Mouse (Mus musculus): Measurements from ENCODE around the gene Erp27.

DNA sequence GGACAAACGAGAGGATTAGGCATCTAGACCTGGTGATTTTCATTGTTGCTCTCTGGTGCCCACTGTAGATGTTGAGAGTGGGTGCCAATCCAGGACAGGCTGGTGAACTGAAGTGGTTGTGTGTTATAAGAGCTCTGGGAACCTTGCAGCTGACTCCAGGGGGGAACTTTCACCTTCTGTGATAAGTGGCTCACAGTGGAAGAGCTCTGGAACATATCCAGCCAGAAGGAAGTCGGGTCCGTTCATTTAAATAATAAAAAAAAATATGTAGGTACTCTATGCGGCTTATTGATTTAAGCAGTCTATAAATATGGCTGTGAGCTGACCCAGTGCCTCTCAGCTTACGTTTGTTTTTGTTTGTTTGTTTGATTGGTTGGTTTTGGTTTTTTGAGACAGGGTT, at the start of gene Erp27:
- TF ChIP-seq CTCF (IDR thresholded peaks at IDR 0.05; ENCODE audit: borderline replicate concordance, insufficient read depth, low read length) (no peak), POLR2A (IDR thresholded peaks at IDR 0.05; ENCODE audit: low read depth, low read length) (no peak)

Measured in embryonic fibroblast, embryonic 13.5 days (primary cell).